Mouse (Mus musculus): ENCODE results near the gene Mkrn2.

Mkrn2 gene

GRCm38 (mm10) chr6:115601715-115602523 is at the start of gene Mkrn2:
TSS of gene Mkrn2 (plus strand) at chr6:115601902.
- DNase-seq (ENCODE audit: low read depth): peak; percentile 87

- no peak for DNase-seq (ENCODE audit: low read depth)
Measured at GRCm38 (mm10) chr6:115555485-115555884, 46.2 kb upstream of the Mkrn2 start.

- no peak for DNase-seq (ENCODE audit: low read depth)
Measured at GRCm38 (mm10) chr6:115558176-115558575, 43.5 kb upstream of the Mkrn2 start.

GRCm38 (mm10) chr6:115559651-115560632 is 41.8 kb upstream of the Mkrn2 start:
- DNase-seq (ENCODE audit: low read depth): no peak

- DNase-seq (ENCODE audit: low read depth): no peak
Measured at GRCm38 (mm10) chr6:115565479-115566045, 36.1 kb upstream of the Mkrn2 start.

- peak; percentile 54 for DNase-seq (ENCODE audit: low read depth)
Measured at GRCm38 (mm10) chr6:115574171-115574570, 27.5 kb upstream of the Mkrn2 start.

- no peak for DNase-seq (ENCODE audit: low read depth)
Measured at GRCm38 (mm10) chr6:115577407-115577806, 24.3 kb upstream of the Mkrn2 start.

GRCm38 (mm10) chr6:115577941-115578340 is 23.8 kb upstream of the Mkrn2 start:
- no peak for DNase-seq (ENCODE audit: low read depth)

- no peak for DNase-seq (ENCODE audit: low read depth)
Measured at GRCm38 (mm10) chr6:115580810-115581209, 20.9 kb upstream of the Mkrn2 start.

GRCm38 (mm10) chr6:115582328-115583115 is 19.2 kb upstream of the Mkrn2 start:
- DNase-seq (ENCODE audit: low read depth): no peak

- DNase-seq (ENCODE audit: low read depth): peak; percentile 42
Measured at GRCm38 (mm10) chr6:115583430-115584125, 18.1 kb upstream of the Mkrn2 start.

GRCm38 (mm10) chr6:115584176-115584575 is 17.5 kb upstream of the Mkrn2 start:
- DNase-seq (ENCODE audit: low read depth): peak; percentile 60

GRCm38 (mm10) chr6:115586321-115586720 is 15.4 kb upstream of the Mkrn2 start:
- DNase-seq (ENCODE audit: low read depth): no peak

- no peak for DNase-seq (ENCODE audit: low read depth)
Measured at GRCm38 (mm10) chr6:115591692-115592359, 9.9 kb upstream of the Mkrn2 start.

- DNase-seq (ENCODE audit: low read depth): no peak
Measured at GRCm38 (mm10) chr6:115592458-115592857, 9.2 kb upstream of the Mkrn2 start, which contains the start of gene Mkrn2os. TSS of gene Mkrn2os (minus strand) at chr6:115592576.

- no peak for DNase-seq (ENCODE audit: low read depth)
Measured at GRCm38 (mm10) chr6:115593252-115593651, 8.4 kb upstream of the Mkrn2 start.

- peak; percentile 94 for DNase-seq (ENCODE audit: low read depth)
Measured at GRCm38 (mm10) chr6:115594463-115594862, 7.2 kb upstream of the Mkrn2 start.

GRCm38 (mm10) chr6:115595667-115596066 is 6.0 kb upstream of the Mkrn2 start:
- no peak for DNase-seq (ENCODE audit: low read depth)

GRCm38 (mm10) chr6:115601322-115601714 is 384 bp upstream of the Mkrn2 start:
- DNase-seq (ENCODE audit: low read depth): no peak

GRCm38 (mm10) chr6:115606461-115606860 is 4.8 kb downstream of the Mkrn2 start:
- DNase-seq (ENCODE audit: low read depth): no peak

All from 416B (cell line).